8 mouse cellular contexts compared by ENCODE assay signal in genomic region chr4:106463174-106463801, GRCm38 (mm10). TPM values are rescaled to one million over a fixed set of nuclear protein-coding genes. Genes with fewer than 3 reads are reported as not detected.
DNase-seq lines count a peak whose midpoint lies in the region; ATAC-seq and TF ChIP-seq lines count a peak whose summit lies in the region.

No protein-coding gene starts in this region.

- WGBS in hindbrain, embryonic 12.5 days = 27% methylated on average over 21 of the region's 21 CpGs
- 31% methylated on average over 21 of the region's 21 CpGs for WGBS in liver, postnatal 0 days (ENCODE audit: insufficient replicate concordance)
- WGBS in thymus, adult 2 months = 56% methylated on average over 21 of the region's 21 CpGs

- no peak for TF ChIP-seq EP300 in MEL (IDR thresholded peaks at IDR 0.05; ENCODE audit: low read depth in 1 of 2, low read length in 2 of 2)
- TF ChIP-seq EP300 in liver, postnatal 0 days (IDR thresholded peaks at IDR 0.05; ENCODE audit: low read depth) = no peak

- peak overlapping the region; percentile 84 for H3K4me2 ChIP-seq in hindbrain, embryonic 12.5 days (replicated peaks)
- peak overlapping the region; percentile 67 for H3K4me2 ChIP-seq in liver, postnatal 0 days (ENCODE audit: low read depth, low read length)

- H3K4me1 ChIP-seq in MEL (ENCODE audit: control insufficient read depth in 1 of 2, insufficient read depth in 2 of 2, low read length in 2 of 2) = peaks cover 2 to 24% of the 10 kb centered on the region in 2 experiments; a peak in 3 of 4 replicates
- H3K4me1 ChIP-seq in hindbrain, embryonic 12.5 days = peaks cover 14% of the 10 kb centered on the region
- no peaks in the 10 kb centered on the region; the same call in 1 of the 2 replicates for H3K4me1 ChIP-seq in liver, postnatal 0 days (ENCODE audit: insufficient read depth)
- no peaks in the 10 kb centered on the region for H3K4me1 ChIP-seq in thymus, adult 2 months (replicated peaks; ENCODE audit: control insufficient read depth, insufficient read depth, low read length)

- no peaks in the 10 kb centered on the region for H3K9me3 ChIP-seq in MEL (replicated peaks; ENCODE audit: insufficient read depth, low read length)
- H3K9me3 ChIP-seq in hindbrain, embryonic 12.5 days (replicated peaks) = no peaks in the 10 kb centered on the region
- H3K9me3 ChIP-seq in liver, postnatal 0 days (ENCODE audit: low read length) = no peaks in the 10 kb centered on the region

- no peaks in the 10 kb centered on the region for H3K27me3 ChIP-seq in MEL (ENCODE audit: control insufficient read depth in 1 of 2, insufficient read depth in 2 of 2, low read length in 2 of 2)
- H3K27me3 ChIP-seq in hindbrain, embryonic 12.5 days = peaks cover 46% of the 10 kb centered on the region
- H3K27me3 ChIP-seq in liver, postnatal 0 days (ENCODE audit: insufficient read depth, low read length) = peaks cover 10% of the 10 kb centered on the region
- no peaks in the 10 kb centered on the region; the same call in 1 of the 2 replicates for H3K27me3 ChIP-seq in thymus, adult 2 months (ENCODE audit: control insufficient read depth, insufficient read depth, low read length)

- peak overlapping the region; percentile 69 for H3K27ac ChIP-seq in MEL (ENCODE audit: control insufficient read depth, low read depth, low read length)
- no peak overlapping the region for H3K27ac ChIP-seq in hindbrain, embryonic 12.5 days
- peak overlapping the region; percentile 45 for H3K27ac ChIP-seq in liver, postnatal 0 days (ENCODE audit: low read depth)
- H3K27ac ChIP-seq in thymus, adult 2 months (ENCODE audit: control insufficient read depth, insufficient read depth, low read length) = no peak overlapping the region

- peak overlapping the region; percentile 87 for H3K9ac ChIP-seq in MEL (ENCODE audit: control insufficient read depth, low read depth, low read length, poor library complexity, severe bottlenecking)
- H3K9ac ChIP-seq in hindbrain, embryonic 12.5 days = peak overlapping the region; percentile 65
- H3K9ac ChIP-seq in liver, postnatal 0 days (replicated peaks) = peak overlapping the region; percentile 53

- DNase-seq in cerebellum, postnatal 14 days = peak; percentile 42 to 68
- no peak for DNase-seq in cerebellum, adult 11 months
- peak; percentile 96 for DNase-seq in MEL (ENCODE audit: low read depth, low spot score)
- DNase-seq in liver, postnatal 0 days = peak; percentile 31
- no peak for DNase-seq in thymus, adult 2 months
- no peak for DNase-seq in thymus, postnatal 4 days
- no peak for DNase-seq in layer of hippocampus, adult 8-10 months (ENCODE audit: low spot score in 2 of 2)

- H3K4me3 ChIP-seq in MEL (ENCODE audit: control insufficient read depth in 1 of 2, insufficient read depth in 1 of 2, low read depth in 2 of 2, low read length in 2 of 2) = peak overlapping the region; percentile 59 to 64
- peak overlapping the region; percentile 38 for H3K4me3 ChIP-seq in hindbrain, embryonic 12.5 days
- peak overlapping the region; percentile 46 for H3K4me3 ChIP-seq in liver, postnatal 0 days (ENCODE audit: low read depth, low read length)
- H3K4me3 ChIP-seq in thymus, adult 2 months (ENCODE audit: control insufficient read depth, insufficient read depth, low read length) = no peak overlapping the region

- ATAC-seq in hindbrain, embryonic 12.5 days (ENCODE audit: low FRiP score) = 0 out of 2 replicates have a peak, but pooled peaks have one; percentile 26
- ATAC-seq in liver, postnatal 0 days = peak; percentile 13

- peaks cover 36% of the 10 kb centered on the region for H3K79me2 ChIP-seq in MEL (ENCODE audit: control insufficient read depth, insufficient read depth, low read length, poor library complexity)

- peak; percentile 47 to 76; a peak in 2 of 4 replicates for TF ChIP-seq POLR2A in MEL (IDR thresholded peaks at IDR 0.05; ENCODE audit: control insufficient read depth in 1 of 2, insufficient read depth in 1 of 2, low read depth in 1 of 2, low read length in 2 of 2, poor library complexity in 1 of 2)
- no peak for TF ChIP-seq POLR2A in thymus, adult 2 months (IDR thresholded peaks at IDR 0.05; ENCODE audit: control insufficient read depth, extremely low read depth, insufficient read depth, low read length, poor library complexity)

- H3K36me3 ChIP-seq in MEL (ENCODE audit: control insufficient read depth in 1 of 2, insufficient read depth in 2 of 2, low read length in 2 of 2) = peaks cover 5 to 13% of the 10 kb centered on the region in 2 experiments
- H3K36me3 ChIP-seq in hindbrain, embryonic 12.5 days = no peaks in the 10 kb centered on the region
- H3K36me3 ChIP-seq in liver, postnatal 0 days (replicated peaks; ENCODE audit: insufficient read depth, low read length) = 0 out of 2 replicates have a peak, but pooled peaks cover 2% of the 10 kb centered on the region
- H3K36me3 ChIP-seq in thymus, adult 2 months (ENCODE audit: control insufficient read depth, insufficient read depth, low read length) = no peaks in the 10 kb centered on the region

- no peak for TF ChIP-seq CTCF in MEL (IDR thresholded peaks at IDR 0.05 in 2 of 3, conservative IDR thresholded peaks at IDR 0.05 in 1 of 3; ENCODE audit: control insufficient read depth in 1 of 3, insufficient read depth in 1 of 3, low read depth in 2 of 3, low read length in 3 of 3, poor library complexity in 1 of 3, severe bottlenecking in 1 of 3)
- no peak for TF ChIP-seq CTCF in liver, postnatal 0 days (IDR thresholded peaks at IDR 0.05; ENCODE audit: low read depth)
- TF ChIP-seq CTCF in thymus, adult 2 months (IDR thresholded peaks at IDR 0.05; ENCODE audit: borderline replicate concordance, control insufficient read depth, extremely low read depth, insufficient read depth, low read length, poor library complexity) = no peak

- no peak for TF ChIP-seq RAD21 in MEL (IDR thresholded peaks at IDR 0.05; ENCODE audit: low read depth, low read length)

TF ChIP-seq in MEL, 35 proteins besides CTCF, POLR2A, EP300 and RAD21 (continues in another document):
- TF ChIP-seq MEF2A (IDR thresholded peaks at IDR 0.05; ENCODE audit: extremely low read depth, insufficient replicate concordance, low read depth, low read length, poor library complexity, severe bottlenecking) (no peak), BHLHE40 (IDR thresholded peaks at IDR 0.05; ENCODE audit: borderline replicate concordance, low read depth, low read length) (no peak), ZKSCAN1 (IDR thresholded peaks at IDR 0.05; ENCODE audit: low read depth, low read length) (no peak), SMC3 (IDR thresholded peaks at IDR 0.05; ENCODE audit: low read depth, low read length) (no peak), TCF12 (IDR thresholded peaks at IDR 0.05; ENCODE audit: low read depth, low read length) (no peak), MXI1 (IDR thresholded peaks at IDR 0.05; ENCODE audit: low read depth, low read length) (peak; percentile 88), MYC (IDR thresholded peaks at IDR 0.05; ENCODE audit: low read depth, low read length) (peak; percentile 98), POLR2AphosphoS2 (IDR thresholded peaks at IDR 0.05; ENCODE audit: low read length) (no peak), MYB (IDR thresholded peaks at IDR 0.05; ENCODE audit: low read depth, low read length) (no peak), ELF1 (IDR thresholded peaks at IDR 0.05; ENCODE audit: low read depth, low read length) (no peak), CHD1 (IDR thresholded peaks at IDR 0.05; ENCODE audit: low read depth, low read length) (no peak), MAX (IDR thresholded peaks at IDR 0.05; ENCODE audit: low read length) (peak; percentile 94), E2F4 (IDR thresholded peaks at IDR 0.05; ENCODE audit: borderline replicate concordance, low read depth, low read length) (no peak), POLR2AphosphoS5 (IDR thresholded peaks at IDR 0.05; ENCODE audit: borderline replicate concordance, low read depth, low read length) (no peak), GATA1 (IDR thresholded peaks at IDR 0.05; ENCODE audit: low read depth, low read length) (no peak), ETS1 (IDR thresholded peaks at IDR 0.05; ENCODE audit: low read depth, low read length) (peak; percentile 12; the same call in 1 of the 2 replicates), SIN3A (IDR thresholded peaks at IDR 0.05; ENCODE audit: low read length) (0 out of 2 replicates have a peak, but pooled peaks have one; percentile 40), NELFE (IDR thresholded peaks at IDR 0.05; ENCODE audit: low read depth, low read length) (peak; percentile 70), RCOR1 (IDR thresholded peaks at IDR 0.05; ENCODE audit: low read depth, low read length) (0 out of 2 replicates have a peak, but pooled peaks have one; percentile 8), MAFK (IDR thresholded peaks at IDR 0.05; ENCODE audit: borderline replicate concordance, low read depth, low read length) (no peak), GABPA (IDR thresholded peaks at IDR 0.05; ENCODE audit: low read depth, low read length) (no peak), USF1 (IDR thresholded peaks at IDR 0.05; ENCODE audit: low read depth, low read length) (peak; percentile 38), UBTF (IDR thresholded peaks at IDR 0.05; ENCODE audit: borderline replicate concordance, insufficient read depth, low read depth, low read length) (no peak), ZNF384 (IDR thresholded peaks at IDR 0.05; ENCODE audit: low read depth, low read length) (no peak), KAT2A (conservative IDR thresholded peaks at IDR 0.05; ENCODE audit: low read depth, low read length) (no peak), MAZ (IDR thresholded peaks at IDR 0.05; ENCODE audit: low read depth, low read length) (no peak)

RNA-seq across cellular contexts. Expression of gene Pcsk9, which starts 0.8 kb away (rescaled TPM):
- total RNA-seq in MEL (2012; rRNA removed) = 96.0 and 106 TPM in 2 replicates
- polyA plus RNA-seq in MEL (2012; ENCODE audit: insufficient read depth in 1 of 2, insufficient read length in 2 of 2, low read depth in 1 of 2, low replicate concordance in 2 of 2, missing spikeins in 1 of 2) = 100 to 1,000 TPM in 1 of 2 experiments, not detected in 1; 107 TPM
- polyA plus RNA-seq in hindbrain, embryonic 12.5 days (2016; fragmentation: Nextera tagmentation; extraction: Ambion mirVana) = 1.0 and 1.1 TPM in 2 replicates
- 9.0 and 9.8 TPM in 2 replicates for polyA plus RNA-seq in liver, postnatal 0 days (2015; fragmentation: Nextera tagmentation; extraction: Ambion mirVana)
- polyA plus RNA-seq in thymus, adult 2 months (2012; rRNA removed) = 1.1 and 1.7 TPM in 2 replicates
- total RNA-seq in layer of hippocampus, adult 8-10 months (2022) = under 1 TPM in 3 of 4 experiments, not detected in 1; 0.11 to 0.16 (median 0.13) TPM

RNA-seq across cellular contexts. Expression of gene Bsnd, which starts 28.8 kb away (rescaled TPM):
- total RNA-seq in MEL (2012; rRNA removed) = 0.04 TPM in 1 of 2 replicates, not detected in the other
- polyA plus RNA-seq in MEL (2012; ENCODE audit: insufficient read depth in 1 of 2, insufficient read length in 2 of 2, low read depth in 1 of 2, low replicate concordance in 2 of 2, missing spikeins in 1 of 2) = not detected
- polyA plus RNA-seq in hindbrain, embryonic 12.5 days (2016; fragmentation: Nextera tagmentation; extraction: Ambion mirVana) = 0.08 TPM in 1 of 2 replicates, not detected in the other
- not detected in 2 replicates for polyA plus RNA-seq in liver, postnatal 0 days (2015; fragmentation: Nextera tagmentation; extraction: Ambion mirVana)
- 0.10 and 0.28 TPM in 2 replicates for polyA plus RNA-seq in thymus, adult 2 months (2012; rRNA removed)
- not detected for total RNA-seq in layer of hippocampus, adult 8-10 months (2022)

Comparison
In these comparisons a context has a peak if more than half of its experiments do, and no peak if none do; other contexts are left out.
1. DNase-seq: peak in cerebellum, postnatal 14 days (2 of 2), MEL (single experiment) and liver, postnatal 0 days (single experiment); none in cerebellum, adult 11 months (single experiment), thymus, adult 2 months (single experiment), thymus, postnatal 4 days (single experiment) and layer of hippocampus, adult 8-10 months (0 of 2).
2. H3K27ac ChIP-seq: peak in MEL (single experiment) and liver, postnatal 0 days (single experiment); none in hindbrain, embryonic 12.5 days (single experiment) and thymus, adult 2 months (single experiment).
3. Peak in every context shown above with its lines, with median percentiles within 50 percentile points of each other: H3K9ac ChIP-seq.